Mouse (Mus musculus) mesoderm, embryonic 11.5 days (tissue): ENCODE measurements around the gene Ssna1.

ENCODE experiments used
- DNase-seq: peaks from one replicate; pipeline ENCODE4 v3.0.0-alpha.2; 2012; ENCODE audit warnings: low read depth, low spot score

Gene Ssna1

GRCm38 (mm10) chr2:25271827-25272511 is at the start of gene Ssna1, which contains the start of gene Anapc2:
Gene Ssna1, minus strand, starts transcription at chr2:25272438.
Gene Anapc2, plus strand, starts transcription at chr2:25272478.
- peak; percentile 98 for DNase-seq

- no peak for DNase-seq
Measured at GRCm38 (mm10) chr2:25320084-25320483, 47.8 kb upstream of the Ssna1 start.

GRCm38 (mm10) chr2:25318971-25319773 is 46.9 kb upstream of the Ssna1 start, which contains the start of gene Grin1:
Gene Grin1, minus strand, starts transcription at chr2:25319187.
- peak; percentile 79 for DNase-seq

- DNase-seq, result no peak
Measured at GRCm38 (mm10) chr2:25318119-25318966, 46.1 kb upstream of the Ssna1 start.

- DNase-seq, result no peak
Measured at GRCm38 (mm10) chr2:25311491-25311891, 39.3 kb upstream of the Ssna1 start.

- no peak for DNase-seq
Measured at GRCm38 (mm10) chr2:25310969-25311368, 38.7 kb upstream of the Ssna1 start.

- no peak for DNase-seq
Measured at GRCm38 (mm10) chr2:25310180-25310579, 37.9 kb upstream of the Ssna1 start.

GRCm38 (mm10) chr2:25305587-25306359 is 33.5 kb upstream of the Ssna1 start:
- no peak for DNase-seq

GRCm38 (mm10) chr2:25304657-25305541 is 32.7 kb upstream of the Ssna1 start:
- peak; percentile 70 for DNase-seq

GRCm38 (mm10) chr2:25303931-25304656 is 31.9 kb upstream of the Ssna1 start:
- no peak for DNase-seq

GRCm38 (mm10) chr2:25303452-25303851 is 31.2 kb upstream of the Ssna1 start:
- no peak for DNase-seq

GRCm38 (mm10) chr2:25298046-25298445 is 25.8 kb upstream of the Ssna1 start:
- no peak for DNase-seq

GRCm38 (mm10) chr2:25297093-25297492 is 24.9 kb upstream of the Ssna1 start:
- DNase-seq, result no peak

- DNase-seq, result no peak
Measured at GRCm38 (mm10) chr2:25293706-25294105, 21.5 kb upstream of the Ssna1 start.

- DNase-seq, result peak; percentile 85
Measured at GRCm38 (mm10) chr2:25292856-25293255, 20.6 kb upstream of the Ssna1 start.

GRCm38 (mm10) chr2:25292054-25292544 is 19.9 kb upstream of the Ssna1 start:
- no peak for DNase-seq

GRCm38 (mm10) chr2:25291184-25292053 is 19.2 kb upstream of the Ssna1 start:
- DNase-seq, result no peak

- no peak for DNase-seq
Measured at GRCm38 (mm10) chr2:25290816-25291130, 18.5 kb upstream of the Ssna1 start.
